Mouse (Mus musculus) heart, adult 10 weeks (tissue): ENCODE data around the gene Scnn1b. TPM values are rescaled to one million over a fixed set of nuclear protein-coding genes. Genes with fewer than 3 reads are reported as not detected.

Source experiments
- polyA plus RNA-seq: library from polyadenylated mRNA; stranded (reverse); fragments of 350-450 nt; fragmentation: Illumina TruSeq; extraction: RNeasy Lipid Tissue Mini Kit (QIAGEN cat#74804); gene quantifications from one replicate; pipeline ENCODE4 v1.2.3, GENCODE M21; 2014; ENCODE audit warnings: low read depth, low replicate concordance

The Scnn1b gene
- polyA plus RNA-seq, result not detected

GRCm38 (mm10) chr7:121864858-121865585 lies at the start of gene Scnn1b:
Gene Scnn1b (plus strand): TSS chr7:121865038.

Other genes starting within 250 kb of the Scnn1b start
- gene Usp31, start 157.8 kb upstream of the Scnn1b start, polyA plus RNA-seq, result 5.1 TPM
- not detected for gene Scnn1g, start 130.6 kb upstream of the Scnn1b start, polyA plus RNA-seq
- 18.6 TPM for gene Cog7, start 116.7 kb downstream of the Scnn1b start, polyA plus RNA-seq
- 29.6 TPM for gene Gga2, start 156.2 kb downstream of the Scnn1b start, polyA plus RNA-seq
- gene Ubfd1, start 202.1 kb downstream of the Scnn1b start, polyA plus RNA-seq, result 18.4 TPM
- gene Ears2, start 202.2 kb downstream of the Scnn1b start, polyA plus RNA-seq, result 11.3 TPM
- gene Ndufab1, start 236.8 kb downstream of the Scnn1b start, polyA plus RNA-seq, result 1,642 TPM